Mouse (Mus musculus) ES-E14 (cell line): Measurements from ENCODE around the gene Pvr.

ENCODE experiments used
- MAFK ChIP-seq: IDR thresholded peaks from 2 replicates; pipeline ENCODE4 v1.6.1; 2014; ENCODE audit warnings: mild to moderate bottlenecking, low read depth, low read length, inconsistent platforms; ENCODE audit not compliant: insufficient read depth
- ZC3H11A ChIP-seq: IDR thresholded peaks from 2 replicates; pipeline ENCODE4 v1.6.1; 2012; ENCODE audit warnings: low read depth, mild to moderate bottlenecking, inconsistent platforms, low read length, borderline replicate concordance
- ZNF384 ChIP-seq: IDR thresholded peaks from 2 replicates; pipeline ENCODE4 v1.6.1; 2012; ENCODE audit warnings: low read depth, low read length, inconsistent platforms

- no peak for TF ChIP-seq ZC3H11A
- TF ChIP-seq ZNF384, result no peak
- TF ChIP-seq MAFK, result no peak
These were observed 31.5 kb upstream of the Pvr start for GRCm38 (mm10) chr7:19952320-19952986.
